Mouse (Mus musculus): ENCODE results near the gene Poc1a.

Poc1a gene

GRCm38 (mm10) chr9:106265358-106266075 is 15.3 kb upstream of the Poc1a start:
- no peak for DNase-seq

- DNase-seq: peak; percentile 71
Measured at GRCm38 (mm10) chr9:106266936-106267657, 13.8 kb upstream of the Poc1a start.

GRCm38 (mm10) chr9:106268421-106268820 is 12.4 kb upstream of the Poc1a start:
- no peak for DNase-seq

- DNase-seq: no peak
Measured at GRCm38 (mm10) chr9:106269076-106269788, 11.6 kb upstream of the Poc1a start.

- DNase-seq: no peak
Measured at GRCm38 (mm10) chr9:106269879-106270278, 11.0 kb upstream of the Poc1a start.

GRCm38 (mm10) chr9:106270656-106271055 is 10.2 kb upstream of the Poc1a start:
- no peak for DNase-seq

- no peak for DNase-seq
Measured at GRCm38 (mm10) chr9:106272288-106272687, 8.6 kb upstream of the Poc1a start.

- DNase-seq: peak; percentile 48
Measured at GRCm38 (mm10) chr9:106273276-106273675, 7.6 kb upstream of the Poc1a start.

GRCm38 (mm10) chr9:106273791-106274190 is 7.1 kb upstream of the Poc1a start:
- DNase-seq: no peak

- no peak for DNase-seq
Measured at GRCm38 (mm10) chr9:106274652-106275180, 6.1 kb upstream of the Poc1a start.

GRCm38 (mm10) chr9:106275806-106276205 is 5.1 kb upstream of the Poc1a start:
- no peak for DNase-seq

GRCm38 (mm10) chr9:106280386-106280785 is 475 bp upstream of the Poc1a start:
- DNase-seq: peak; percentile 69

- DNase-seq: no peak
Measured at GRCm38 (mm10) chr9:106282024-106282423, 1.2 kb downstream of the Poc1a start.

- DNase-seq: no peak
Measured at GRCm38 (mm10) chr9:106287165-106287564, 6.3 kb downstream of the Poc1a start.

GRCm38 (mm10) chr9:106288864-106289263 is 8.0 kb downstream of the Poc1a start:
- peak; percentile 70 for DNase-seq

GRCm38 (mm10) chr9:106289841-106290240 is 9.0 kb downstream of the Poc1a start:
- DNase-seq: no peak

- no peak for DNase-seq
Measured at GRCm38 (mm10) chr9:106290636-106291122, 9.8 kb downstream of the Poc1a start.

GRCm38 (mm10) chr9:106293569-106294156 is 12.8 kb downstream of the Poc1a start:
- DNase-seq: no peak

GRCm38 (mm10) chr9:106296637-106297174 is 15.8 kb downstream of the Poc1a start:
- DNase-seq: no peak

GRCm38 (mm10) chr9:106300176-106300803 is 19.4 kb downstream of the Poc1a start:
- no peak for DNase-seq

- no peak for DNase-seq
Measured at GRCm38 (mm10) chr9:106300949-106301348, 20.1 kb downstream of the Poc1a start.

GRCm38 (mm10) chr9:106301446-106302080 is 20.7 kb downstream of the Poc1a start:
- DNase-seq: no peak

All from kidney, adult 11 months (tissue).